Mouse (Mus musculus) R1 (cell line): ENCODE data around the gene Zfp385c.

Experiments
- DNase-seq: peaks from one replicate; pipeline ENCODE4 v3.0.0-alpha.2; 2018; ENCODE audit warnings: low read depth, low spot score

Zfp385c gene

DNA sequence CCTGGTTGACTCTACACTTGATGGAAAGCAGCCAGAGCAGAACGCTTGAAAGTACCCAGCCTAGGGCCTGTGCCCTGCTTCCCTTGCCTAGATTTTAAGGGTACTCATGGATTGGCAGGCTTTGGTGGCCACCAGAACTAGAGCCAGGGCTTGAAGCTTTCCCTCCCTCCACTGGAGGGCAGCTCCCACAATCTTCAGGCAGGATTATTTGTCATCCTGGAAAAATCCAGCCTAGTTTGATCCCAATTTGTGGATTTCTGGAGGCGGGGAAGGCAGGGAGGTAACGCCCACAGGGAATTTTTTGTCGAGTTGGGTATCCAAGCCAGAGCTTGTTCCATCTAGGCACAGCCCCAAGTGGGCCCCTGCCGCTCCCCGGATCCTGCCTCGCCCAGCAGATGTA is 1.9 kb downstream of the Zfp385c start:
- no peak for DNase-seq

DNA sequence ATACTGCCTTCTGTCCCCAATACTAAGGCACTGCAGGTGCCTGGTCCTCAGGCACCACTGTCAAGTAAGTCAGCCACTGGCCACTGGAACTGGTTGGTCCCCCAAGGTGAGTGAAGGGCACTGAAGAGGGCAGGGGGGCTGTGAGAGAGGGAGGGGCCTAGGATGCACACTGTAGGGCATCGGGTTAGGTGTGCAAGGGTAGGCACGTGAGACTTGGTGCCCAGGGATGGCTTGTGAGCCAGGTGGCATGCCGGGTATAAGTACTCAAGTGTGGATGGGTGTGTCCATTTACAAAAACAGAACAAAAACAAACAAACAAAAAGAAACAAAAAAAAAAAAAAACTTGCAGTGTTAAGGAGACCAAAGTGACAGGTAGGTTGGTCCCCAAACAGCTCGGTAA is 3.8 kb downstream of the Zfp385c start:
- no peak for DNase-seq

DNA sequence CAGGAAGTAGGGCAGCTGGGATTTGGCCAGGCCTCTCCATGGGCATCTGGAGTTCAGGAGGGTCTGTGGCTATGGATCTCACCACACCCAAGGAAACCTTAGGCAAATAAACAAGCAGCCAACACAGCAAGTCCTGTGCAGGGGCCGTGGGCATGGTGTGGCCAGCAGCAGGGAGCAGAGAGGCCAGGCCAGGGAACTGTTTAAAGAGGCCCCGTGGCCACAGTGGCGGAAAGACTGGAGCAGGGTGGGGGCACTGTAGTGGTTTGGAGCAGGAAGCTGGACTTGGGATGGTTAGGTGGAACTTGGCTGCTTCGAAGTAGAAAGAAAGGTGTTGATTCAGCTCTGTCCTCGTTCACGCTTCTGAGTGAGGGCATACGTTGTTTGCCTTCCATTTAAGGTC is 5.0 kb downstream of the Zfp385c start:
- no peak for DNase-seq

DNA sequence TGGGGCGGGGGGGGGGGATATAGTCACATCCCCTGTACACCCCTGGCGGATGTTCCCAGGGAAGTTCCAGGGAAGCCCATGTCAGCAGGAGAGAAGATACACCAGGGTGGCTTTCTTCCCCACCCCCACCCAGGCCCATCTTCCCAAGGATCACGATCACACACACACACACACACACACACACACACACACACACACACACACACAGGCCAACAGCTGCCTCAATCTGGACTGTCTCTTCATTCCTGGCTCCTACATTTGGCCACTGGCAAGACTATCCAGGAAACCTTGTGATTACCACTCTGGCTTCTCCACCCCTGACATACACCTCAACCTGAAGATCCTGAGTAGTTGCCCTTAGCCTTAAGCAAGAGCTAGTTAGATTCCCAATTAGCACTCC is 6.9 kb downstream of the Zfp385c start:
- DNase-seq, result no peak

DNA sequence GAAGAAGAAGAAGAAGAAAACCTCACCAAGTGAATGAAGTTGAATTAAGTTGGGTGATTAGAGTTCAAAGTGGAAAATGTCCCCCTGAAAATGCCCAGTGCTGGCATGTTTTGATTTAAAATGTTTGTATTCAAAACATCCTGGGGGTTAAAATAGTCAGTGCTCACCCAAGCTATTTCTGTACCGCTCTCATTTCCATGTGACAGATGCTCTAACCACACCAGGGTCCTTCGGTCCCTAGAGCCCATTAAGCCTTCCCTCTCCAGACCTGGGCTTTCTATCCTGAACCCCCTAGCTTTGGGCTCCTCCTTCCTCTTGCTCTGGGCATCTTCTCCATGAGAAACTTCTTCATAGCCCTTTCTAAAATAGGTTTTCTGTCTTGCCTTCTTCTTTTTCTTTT is 8.2 kb downstream of the Zfp385c start:
- no peak for DNase-seq

DNA sequence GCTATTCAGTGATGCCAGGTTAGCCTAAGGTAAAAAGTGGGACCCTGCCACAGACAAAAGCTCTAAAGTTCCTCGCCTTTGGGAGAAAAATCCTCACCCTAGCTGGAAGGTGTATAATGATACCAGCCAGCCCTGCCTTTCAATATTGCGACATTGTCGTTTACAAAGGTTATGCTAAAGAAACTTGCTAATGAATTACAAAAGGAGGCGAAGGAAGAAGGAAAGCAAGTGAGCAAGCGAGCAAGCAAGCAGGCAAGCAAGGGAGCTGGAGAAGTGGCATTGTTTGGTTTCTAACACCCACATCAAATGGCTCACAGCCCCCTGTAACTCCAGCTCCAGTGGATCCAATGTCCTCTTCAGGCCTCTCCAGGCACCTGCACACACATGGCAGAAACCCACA is 9.7 kb downstream of the Zfp385c start:
- peak; percentile 75 for DNase-seq

DNA sequence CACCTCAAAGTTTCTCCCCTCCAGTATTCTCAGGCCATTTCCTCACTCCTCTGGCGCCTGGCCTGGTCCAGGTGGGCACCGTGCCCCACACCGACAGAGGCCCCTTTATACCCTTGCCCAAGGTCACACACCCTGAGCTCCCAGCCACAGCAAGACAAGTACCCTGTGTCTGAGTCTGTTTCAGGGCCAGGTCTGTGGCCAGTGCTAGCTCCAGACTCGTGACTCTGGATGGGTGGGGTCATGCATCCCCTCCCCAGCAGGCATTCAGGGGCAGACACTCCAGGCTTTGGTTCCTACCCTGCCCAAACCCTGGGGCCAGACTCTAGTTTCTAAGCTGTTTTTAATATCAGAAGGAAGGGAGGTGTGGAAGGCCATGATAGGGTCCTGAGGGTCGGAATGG is 10.4 kb downstream of the Zfp385c start:
- DNase-seq, result peak; percentile 19

DNA sequence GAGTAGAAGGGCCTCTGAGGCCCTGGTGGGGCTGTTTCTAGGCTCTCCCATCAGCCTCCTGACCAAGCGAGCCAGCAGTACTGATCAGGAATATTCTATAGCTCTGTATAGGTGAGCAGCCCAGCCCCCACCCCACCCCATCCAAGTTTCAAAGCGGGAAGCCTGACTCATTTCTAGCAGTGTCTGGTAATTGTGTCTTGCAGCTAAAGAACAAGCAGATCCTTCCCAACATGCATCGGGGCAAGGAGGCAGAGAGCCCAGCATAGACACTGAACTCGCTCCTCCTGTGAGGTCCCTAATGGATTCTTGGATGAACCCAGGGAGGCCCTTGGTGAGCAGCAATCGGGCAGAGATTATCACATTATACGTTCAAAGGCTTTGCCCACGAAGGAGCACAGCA is 14.4 kb downstream of the Zfp385c start:
- no peak for DNase-seq

DNA sequence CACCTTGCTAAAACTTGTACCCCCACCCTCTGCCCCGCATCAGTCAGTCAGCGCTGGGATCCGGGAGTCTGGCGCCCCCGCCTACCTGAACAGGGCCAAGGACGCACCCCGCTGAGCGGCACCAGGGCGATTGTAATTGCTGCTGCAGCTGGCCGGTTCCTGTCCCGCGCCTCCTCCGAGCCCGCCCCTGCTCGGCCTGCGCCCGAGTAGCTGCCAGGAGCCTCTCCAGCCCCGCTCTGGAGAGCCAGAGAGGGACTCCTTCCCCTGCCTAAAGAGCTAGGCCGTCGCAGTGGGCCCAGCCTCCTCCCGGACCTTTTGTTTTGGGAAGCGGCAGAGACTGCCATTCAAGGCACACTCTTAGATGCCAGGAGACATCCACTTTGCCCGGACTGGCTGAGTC is 19.1 kb downstream of the Zfp385c start:
- DNase-seq, result peak; percentile 51

DNA sequence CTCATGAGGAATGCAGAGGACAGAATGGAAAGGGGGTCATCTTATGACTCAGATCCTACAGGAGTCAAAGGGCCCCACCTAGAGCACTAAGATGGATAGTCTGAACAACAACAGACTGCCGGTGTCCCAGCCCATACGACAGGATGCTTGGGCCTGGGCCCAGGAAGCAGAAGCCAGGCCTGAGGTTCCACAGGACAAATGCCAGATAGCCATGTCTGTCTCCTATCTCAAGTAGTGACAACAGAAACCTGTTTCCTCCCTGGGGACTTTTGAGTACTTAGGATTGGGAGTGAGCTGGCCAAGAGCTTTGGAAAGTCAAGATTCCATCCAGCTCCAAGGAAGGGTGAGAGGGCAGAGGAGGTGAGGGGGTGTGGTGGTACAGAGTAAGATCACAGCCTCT is 20.3 kb downstream of the Zfp385c start:
- no peak for DNase-seq

DNA sequence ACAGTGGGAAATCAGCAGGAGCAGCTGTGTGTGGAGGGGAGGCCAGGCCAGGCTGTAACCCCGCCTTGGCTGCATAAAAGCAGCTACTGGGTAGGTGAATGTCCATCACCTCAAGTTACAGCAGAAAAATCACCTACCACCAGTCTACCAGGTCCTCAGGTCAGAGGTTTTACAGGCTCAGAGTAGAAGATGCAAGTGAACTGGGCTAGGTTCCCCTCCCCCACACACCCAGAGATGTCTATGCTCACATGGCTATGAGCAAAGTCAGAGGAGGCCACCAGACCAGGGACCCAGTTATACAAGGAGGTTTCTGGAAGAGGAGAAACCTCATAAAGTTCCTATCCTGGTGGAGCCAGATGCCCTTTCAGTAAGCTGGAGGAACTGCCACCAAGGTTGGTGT is 21.2 kb downstream of the Zfp385c start:
- DNase-seq, result no peak

DNA sequence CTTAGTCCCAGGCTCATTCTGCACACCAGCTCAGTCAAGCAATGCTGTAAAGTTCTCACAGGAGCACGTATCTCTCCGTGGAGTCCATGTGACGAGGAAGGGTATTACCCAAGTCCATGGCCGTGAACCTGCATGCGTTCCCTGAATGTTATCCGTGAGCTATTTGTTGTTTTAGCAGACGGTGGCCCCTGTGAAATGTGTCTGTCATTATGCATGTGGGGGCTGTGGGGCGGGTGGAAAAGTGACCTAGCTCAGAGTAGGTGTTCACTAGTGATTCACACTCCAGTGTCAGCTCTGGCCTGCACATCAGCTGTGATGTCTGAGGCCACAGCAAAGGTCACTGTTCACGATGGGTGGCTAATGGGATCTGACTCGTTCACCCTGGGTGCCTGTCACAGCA is 32.4 kb downstream of the Zfp385c start:
- DNase-seq, result no peak

DNA sequence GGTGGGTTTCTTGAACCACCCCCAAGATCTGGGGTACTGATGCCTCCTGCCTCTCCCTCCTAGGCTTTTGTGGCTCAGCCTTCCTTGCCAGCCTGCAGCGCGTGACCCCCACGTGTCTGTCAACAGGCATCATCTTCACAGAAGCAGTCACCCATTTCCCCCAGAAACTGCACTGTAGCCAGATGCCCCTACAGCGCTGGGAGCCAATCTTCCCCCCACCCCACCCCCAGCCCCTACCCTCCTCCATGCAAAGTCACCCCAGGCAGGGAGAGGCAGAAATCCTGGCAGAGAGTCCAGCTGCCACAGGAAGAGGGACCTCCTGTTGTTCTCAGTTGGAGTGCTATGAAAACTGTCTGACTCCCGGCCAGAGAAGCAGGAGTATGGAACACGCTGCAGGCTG is 35.8 kb downstream of the Zfp385c start:
- DNase-seq, result peak; percentile 34

DNA sequence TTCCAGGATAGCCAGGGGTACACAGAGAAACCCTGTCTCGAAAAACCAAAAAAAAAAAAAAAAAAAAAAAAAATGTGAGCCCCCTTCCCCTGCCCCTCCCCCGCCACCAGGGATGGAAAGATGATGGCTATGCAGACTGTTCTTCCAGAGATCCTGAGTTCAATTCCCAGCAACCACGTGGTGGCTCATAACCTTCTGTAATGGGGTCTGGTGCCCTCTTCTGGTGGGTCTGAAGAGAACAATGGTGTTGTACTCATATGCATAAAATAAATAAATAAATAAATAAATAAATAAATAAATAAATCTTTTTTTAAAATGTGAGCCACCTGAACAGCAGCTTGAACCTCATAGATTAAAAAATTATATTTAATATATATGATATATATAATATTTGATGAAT is 36.7 kb downstream of the Zfp385c start:
- peak; percentile 66 for DNase-seq

DNA sequence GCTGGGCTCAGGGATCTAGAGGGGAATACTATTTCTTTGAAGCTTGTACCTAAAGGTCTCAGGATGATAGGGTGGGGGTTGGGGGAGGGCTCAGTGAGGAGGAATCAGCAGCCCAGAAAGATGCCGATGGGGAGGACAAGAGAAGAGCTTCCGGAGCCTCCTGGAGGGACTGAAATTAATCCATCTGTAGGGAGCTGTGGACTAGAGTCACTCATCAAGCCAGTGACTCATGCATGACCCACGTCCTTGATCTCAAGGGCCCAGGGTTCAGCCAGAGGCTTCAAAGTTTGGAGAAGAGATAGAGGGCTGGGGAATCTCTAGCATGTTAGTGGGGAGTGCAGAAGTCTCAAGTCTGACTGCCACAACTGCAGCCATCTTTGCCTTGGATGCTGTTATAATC is 40.5 kb downstream of the Zfp385c start:
- no peak for DNase-seq

DNA sequence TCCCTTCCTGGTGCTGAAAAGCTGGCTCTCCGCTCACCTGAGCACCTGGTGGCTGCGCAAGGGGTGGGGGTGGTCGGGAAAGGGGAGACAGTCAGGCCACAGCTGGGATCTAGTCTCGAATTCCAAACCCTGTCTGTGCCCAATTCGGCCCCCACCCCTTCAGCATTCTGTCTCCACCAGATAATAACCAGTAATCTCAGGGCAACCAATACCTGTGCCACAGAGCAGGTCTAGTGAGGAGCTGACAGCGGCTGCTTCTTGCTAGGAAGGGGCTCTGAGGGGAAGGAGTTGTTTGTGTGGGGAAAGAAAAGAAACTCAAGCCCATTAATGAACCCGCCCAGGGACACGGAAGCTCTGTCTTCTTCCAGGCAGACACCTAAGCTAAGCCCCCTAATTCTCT is 41.0 kb downstream of the Zfp385c start:
- DNase-seq, result no peak

DNA sequence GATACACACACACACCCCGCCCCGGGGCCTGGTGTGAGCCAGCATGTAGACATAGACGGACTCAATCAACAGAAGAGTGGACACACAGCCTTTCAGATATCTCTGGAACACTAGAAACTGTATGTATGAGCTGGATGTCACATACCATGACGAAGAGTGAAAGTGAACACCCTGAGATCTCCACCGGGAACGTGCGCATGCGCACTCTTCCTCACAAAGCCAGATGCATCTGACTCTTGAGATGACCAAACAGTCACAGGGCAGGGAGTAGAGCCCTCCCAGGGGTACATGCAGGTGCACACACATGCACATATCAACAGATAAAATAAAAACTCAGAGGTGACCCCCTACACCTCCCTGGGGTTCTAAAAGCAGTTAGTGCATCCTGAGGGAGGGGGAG is 43.9 kb downstream of the Zfp385c start:
- no peak for DNase-seq

DNA sequence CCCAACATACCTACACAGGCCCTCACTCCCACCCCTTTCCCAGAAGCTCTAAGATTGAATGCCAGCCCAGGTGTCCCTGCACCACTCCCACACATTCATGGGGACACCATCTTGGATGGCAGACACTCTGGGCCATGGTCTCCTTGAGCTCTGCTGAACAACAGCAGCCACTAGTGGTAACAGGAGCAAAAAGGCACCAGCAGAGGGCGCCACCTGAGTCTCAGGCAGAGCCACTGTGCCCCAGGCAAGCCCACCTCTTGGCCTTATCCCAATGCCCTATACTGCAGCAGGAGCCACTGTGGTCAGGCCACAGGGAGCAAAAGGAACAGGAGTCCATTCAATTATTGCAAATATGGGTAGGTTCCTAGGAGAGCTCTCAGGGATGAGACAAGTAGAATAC is 46.0 kb downstream of the Zfp385c start:
- peak; percentile 89 for DNase-seq

DNA sequence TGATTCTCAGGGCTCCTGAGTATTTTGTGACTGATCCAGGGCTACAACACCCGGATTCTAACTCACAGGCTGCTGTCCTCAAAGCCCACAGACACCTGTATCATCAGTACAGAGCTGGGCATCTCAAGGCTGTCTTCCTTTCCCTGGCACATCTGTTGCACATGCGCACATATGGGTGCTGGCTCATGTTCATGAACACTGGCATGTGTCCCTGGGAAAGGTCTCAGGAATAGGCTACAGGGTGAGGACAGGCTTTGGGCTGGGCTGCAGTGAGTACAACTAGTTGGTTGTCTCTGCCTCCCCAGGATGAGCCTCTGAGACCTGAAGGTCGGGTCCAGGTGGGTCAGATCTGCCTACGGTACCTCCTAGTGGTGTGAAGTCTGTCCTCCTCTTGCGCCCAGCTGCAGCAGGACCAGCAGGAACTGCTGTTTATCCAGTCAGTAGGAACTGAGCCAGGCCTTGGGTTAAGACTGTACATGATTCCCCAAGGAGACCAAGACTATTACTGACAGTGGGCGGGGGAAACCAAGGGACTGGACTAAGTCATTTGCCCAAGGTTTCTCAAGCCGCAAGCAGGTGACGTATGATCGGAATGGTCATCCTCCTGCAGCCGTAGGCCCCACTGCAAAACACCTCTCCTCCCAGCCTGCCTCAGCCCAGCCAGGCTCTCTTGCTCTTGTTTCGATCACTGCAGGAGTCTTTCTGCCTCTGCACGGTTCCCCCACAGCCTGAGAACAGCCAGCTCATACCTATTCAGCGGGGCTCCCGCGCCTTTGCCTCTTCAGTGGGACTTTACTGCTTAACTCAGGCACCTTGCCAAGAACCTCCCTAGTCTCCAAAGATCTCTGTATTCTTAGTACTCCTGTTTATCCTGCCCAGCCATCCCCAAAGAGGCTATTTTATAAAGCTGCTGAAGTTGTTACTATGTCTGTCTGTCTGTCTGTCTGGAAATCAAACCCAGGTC is 48.4 kb downstream of the Zfp385c start:
- no peak for DNase-seq

DNA sequence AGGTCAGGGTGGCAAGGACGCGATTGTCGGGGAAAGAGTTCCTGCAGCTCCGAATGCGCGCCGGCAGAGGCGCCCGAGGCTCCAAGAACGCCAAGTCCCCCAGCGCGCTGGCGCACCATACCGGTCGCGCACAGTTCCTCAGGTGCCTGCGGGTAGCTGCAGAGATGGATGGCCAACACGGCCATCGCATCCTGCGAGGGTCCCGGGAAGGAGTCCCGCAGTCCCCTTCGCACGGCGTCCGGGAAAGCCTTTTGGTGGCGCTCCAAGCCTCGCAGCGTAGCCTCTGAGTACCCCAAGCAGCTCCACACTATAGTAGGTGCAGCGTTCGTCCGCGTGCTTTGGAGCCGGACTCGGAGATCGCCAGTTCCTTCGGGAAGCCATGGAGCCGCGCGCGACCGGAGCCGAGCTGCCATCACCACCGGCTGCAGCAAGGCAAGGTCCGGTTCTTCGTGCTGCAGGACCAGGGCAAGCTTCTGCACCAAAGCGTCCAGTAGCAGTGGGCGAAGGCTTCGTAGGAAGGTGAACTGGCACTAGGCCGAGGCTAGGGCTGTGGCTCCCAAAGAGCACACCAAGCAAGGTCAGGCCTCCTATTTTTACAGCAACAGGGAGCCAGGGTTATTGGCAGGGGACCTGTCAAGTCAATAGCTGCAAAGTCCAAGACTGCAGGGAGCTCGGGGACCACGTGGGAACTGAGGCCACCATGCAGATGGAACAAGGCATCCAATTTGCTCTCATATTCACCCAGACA is 51.9 kb downstream of the Zfp385c start:
- peak; percentile 87 for DNase-seq

DNA sequence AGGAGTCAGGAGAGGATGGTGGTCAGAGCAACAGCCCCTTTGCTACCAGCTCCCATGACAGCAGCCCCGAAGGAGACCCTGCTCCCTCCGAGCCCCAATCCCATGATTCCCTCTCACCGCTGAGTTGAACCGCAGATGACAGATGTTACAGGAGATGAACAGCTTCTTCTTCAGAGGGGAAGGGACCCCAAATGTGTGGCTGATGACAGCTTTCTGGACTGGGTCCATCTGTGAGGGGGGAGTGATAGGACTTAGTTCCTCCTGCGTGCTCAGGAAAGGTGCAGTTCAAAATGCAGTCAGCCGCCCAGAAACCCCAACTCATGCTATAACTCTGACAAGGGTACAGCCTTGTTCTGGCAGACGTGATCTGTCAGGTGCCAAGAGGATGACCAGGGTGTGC is 57.7 kb downstream of the Zfp385c start:
- no peak for DNase-seq

DNA sequence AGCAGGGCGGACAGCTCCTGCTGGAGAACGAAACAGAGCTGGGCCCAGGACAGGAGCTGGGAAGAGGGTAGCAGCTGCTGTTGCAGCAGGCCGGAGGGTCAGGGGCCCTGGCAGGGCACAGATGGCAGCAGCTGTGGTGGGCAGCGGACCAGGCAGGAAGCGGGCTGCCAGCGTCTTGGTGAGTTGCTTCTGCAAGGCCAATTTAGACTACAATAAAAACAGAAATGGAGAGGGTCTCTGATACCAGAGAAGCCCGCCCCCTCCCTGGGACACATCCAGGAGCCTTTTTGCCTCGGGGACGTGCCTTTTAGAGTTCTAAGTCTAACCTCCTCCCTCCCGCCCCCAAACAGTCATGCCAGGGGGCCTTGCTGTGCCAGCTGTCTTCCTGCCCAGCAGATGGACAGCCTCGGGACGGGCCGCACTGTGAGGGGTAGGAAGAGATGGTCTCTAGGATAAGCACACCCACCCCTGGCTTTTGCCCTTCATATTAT is 63.3 kb downstream of the Zfp385c start:
- no peak for DNase-seq

DNA sequence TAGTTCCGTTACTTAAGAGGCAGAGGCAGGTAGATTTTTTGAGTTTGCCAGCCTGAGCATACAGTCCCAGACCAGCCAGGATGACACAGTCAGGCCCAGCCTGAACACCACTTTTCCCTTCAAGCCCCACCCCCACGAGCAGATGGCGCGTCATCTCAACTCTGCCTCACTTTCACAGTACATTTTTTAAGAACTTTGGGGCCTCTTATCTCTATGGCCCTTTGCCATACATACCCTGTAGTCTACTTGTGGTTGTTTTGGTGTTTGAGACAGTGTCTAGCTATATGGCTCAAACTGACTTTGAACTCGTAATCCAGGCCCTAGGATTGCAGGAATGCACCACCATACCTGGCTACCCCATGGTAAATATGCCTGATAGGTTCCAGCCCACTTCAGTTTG is 64.2 kb downstream of the Zfp385c start:
- DNase-seq, result no peak
